Mouse (Mus musculus) E14TG2a.4 (cell line): ENCODE results near the gene Cmtm2b.

Experiments
- H3K27me3 ChIP-seq: 2 replicates; pipeline ENCODE4 v1.6.1; 2014; ENCODE audit warnings: low read length, control low read depth; ENCODE audit not compliant: insufficient read depth
- H3K36me3 ChIP-seq: 2 replicates; pipeline ENCODE4 v1.6.1; 2014; ENCODE audit warnings: low read length, control low read depth; ENCODE audit not compliant: insufficient read depth
- H3K4me1 ChIP-seq: replicated peaks from 2 replicates; pipeline ENCODE4 v1.6.1; 2014; ENCODE audit warnings: low read depth, low read length, control low read depth
- H3K4me3 ChIP-seq: replicated peaks from 2 replicates; pipeline ENCODE4 v1.5.1; 2014; ENCODE audit warnings: mild to moderate bottlenecking, low read length
- H3K9me3 ChIP-seq: 2 replicates; pipeline ENCODE4 v1.6.1; 2014; ENCODE audit warnings: low read length, control low read depth
- CTCF ChIP-seq: conservative IDR thresholded peaks from 2 replicates; pipeline ENCODE4 v1.5.1; 2014; ENCODE audit warnings: low read length
- NANOG ChIP-seq: IDR thresholded peaks from 2 replicates; pipeline ENCODE4 v1.6.1; 2014; ENCODE audit warnings: borderline replicate concordance, low read length, mixed read lengths
- POU5F1 ChIP-seq: IDR thresholded peaks from 2 replicates; pipeline ENCODE4 v1.6.1; 2014; ENCODE audit warnings: low read length, borderline replicate concordance

The Cmtm2b gene

GRCm38 (mm10) chr8:104332665-104333631 lies 10.9 kb downstream of the Cmtm2b start:
- H3K9me3 ChIP-seq, result peaks cover 12% of the 10 kb centered on the region
- peaks cover under 1% of the 10 kb centered on the region; the same call in 1 of the 2 replicates for H3K27me3 ChIP-seq
- H3K36me3 ChIP-seq, result no peaks in the 10 kb centered on the region
- H3K4me1 ChIP-seq, result no peaks in the 10 kb centered on the region
- TF ChIP-seq POU5F1 (no peak), CTCF (no peak), NANOG (no peak)
- no peak overlapping the region for H3K4me3 ChIP-seq

DNA sequence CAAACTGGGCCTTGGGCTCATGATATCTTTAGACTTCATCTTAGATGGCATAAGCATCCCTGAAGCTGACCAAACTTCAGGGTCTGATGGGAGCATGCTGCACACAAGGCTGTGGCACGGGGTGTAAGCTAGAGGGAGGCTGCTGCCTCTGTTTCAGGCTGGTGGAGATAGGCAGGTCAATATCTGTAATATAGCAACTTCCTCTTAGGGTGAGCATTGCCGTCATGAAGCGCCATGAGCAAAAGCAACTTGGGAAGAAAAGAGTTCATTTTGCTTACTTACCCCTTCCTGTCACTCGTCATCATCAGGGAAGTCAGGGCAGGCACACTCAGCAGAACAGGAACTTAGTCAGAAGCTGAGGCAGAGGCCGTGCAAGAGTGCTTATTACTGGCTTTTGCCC lies 11.8 kb downstream of the Cmtm2b start:
- Histone ChIP-seq H3K36me3 (no peaks in the 10 kb centered on the region), H3K9me3 (peaks cover 12% of the 10 kb centered on the region)

GRCm38 (mm10) chr8:104334196-104334595 lies 12.2 kb downstream of the Cmtm2b start:
- Histone ChIP-seq H3K27me3 (peaks cover 11% of the 10 kb centered on the region), H3K9me3 (peaks cover 12% of the 10 kb centered on the region), H3K36me3 (no peaks in the 10 kb centered on the region), H3K4me1 (peaks cover under 1% of the 10 kb centered on the region; the same call in 1 of the 2 replicates), H3K4me3 (no peak overlapping the region)
- TF ChIP-seq POU5F1, result no peak
- no peak for TF ChIP-seq NANOG
- TF ChIP-seq CTCF, result no peak

More for the DNA sequence above, 11.8 kb downstream of the Cmtm2b start:
- peaks cover 7% of the 10 kb centered on the region for H3K27me3 ChIP-seq
- no peaks in the 10 kb centered on the region for H3K4me1 ChIP-seq
- TF ChIP-seq NANOG (no peak), CTCF (no peak), POU5F1 (no peak)
- H3K4me3 ChIP-seq, result no peak overlapping the region

GRCm38 (mm10) chr8:104336806-104337205 lies 14.8 kb downstream of the Cmtm2b start:
- TF ChIP-seq NANOG, result no peak
- no peak for TF ChIP-seq CTCF
- TF ChIP-seq POU5F1, result no peak
- H3K4me3 ChIP-seq, result no peak overlapping the region

GRCm38 (mm10) chr8:104337890-104338289 lies 15.9 kb downstream of the Cmtm2b start:
- Histone ChIP-seq H3K27me3 (peaks cover 44% of the 10 kb centered on the region), H3K36me3 (no peaks in the 10 kb centered on the region), H3K4me1 (peaks cover 18% of the 10 kb centered on the region), H3K4me3 (no peak overlapping the region), H3K9me3 (peaks cover 12% of the 10 kb centered on the region)
- TF ChIP-seq CTCF (peak; percentile 20), NANOG (no peak)

More at GRCm38 (mm10) chr8:104336806-104337205, 14.8 kb downstream of the Cmtm2b start:
- no peaks in the 10 kb centered on the region for H3K36me3 ChIP-seq
- peaks cover 12% of the 10 kb centered on the region for H3K9me3 ChIP-seq
- peaks cover 16% of the 10 kb centered on the region for H3K4me1 ChIP-seq
- H3K27me3 ChIP-seq, result peaks cover 33% of the 10 kb centered on the region

GRCm38 (mm10) chr8:104339229-104339982 lies 17.4 kb downstream of the Cmtm2b start, which contains the start of gene Cmtm3:
Gene Cmtm3, plus strand, starts transcription at chr8:104339410.
- H3K4me3 ChIP-seq, result peak within 1 kb of the TSS; percentile 81
- no peaks in the 10 kb centered on the region for H3K36me3 ChIP-seq
- H3K9me3 ChIP-seq, result peaks cover 4% of the 10 kb centered on the region
- peaks cover 54% of the 10 kb centered on the region for H3K27me3 ChIP-seq
- H3K4me1 ChIP-seq, result peaks cover 22% of the 10 kb centered on the region
- TF ChIP-seq CTCF, result no peak
- no peak for TF ChIP-seq NANOG
- no peak for TF ChIP-seq POU5F1

GRCm38 (mm10) chr8:104339983-104340232 lies 17.9 kb downstream of the Cmtm2b start:
- Histone ChIP-seq H3K4me1 (peaks cover 22% of the 10 kb centered on the region), H3K36me3 (no peaks in the 10 kb centered on the region), H3K9me3 (no peaks in the 10 kb centered on the region), H3K4me3 (peak overlapping the region; percentile 81), H3K27me3 (peaks cover 54% of the 10 kb centered on the region)
- TF ChIP-seq NANOG, result no peak
- no peak for TF ChIP-seq CTCF
- TF ChIP-seq POU5F1, result no peak

- Histone ChIP-seq H3K27me3 (peaks cover 54% of the 10 kb centered on the region), H3K9me3 (no peaks in the 10 kb centered on the region), H3K36me3 (no peaks in the 10 kb centered on the region), H3K4me3 (peak overlapping the region; percentile 81), H3K4me1 (peaks cover 22% of the 10 kb centered on the region)
- TF ChIP-seq NANOG (no peak), CTCF (peak; percentile 3; the same call in 1 of the 2 replicates)
Observed at GRCm38 (mm10) chr8:104340233-104341105, 18.4 kb downstream of the Cmtm2b start.
